Mouse (Mus musculus) embryonic fibroblast, embryonic 13.5 days (primary cell): ENCODE results near the gene Oxtr.

Experiments used
- CTCF ChIP-seq: IDR thresholded peaks from 2 replicates; pipeline ENCODE4 v1.5.1; 2011; ENCODE audit warnings: mild to moderate bottlenecking, control low read depth, low read length, moderate library complexity, borderline replicate concordance; ENCODE audit not compliant: insufficient read depth
- POLR2A ChIP-seq: IDR thresholded peaks from 2 replicates; pipeline ENCODE4 v1.6.1; 2011; ENCODE audit warnings: low read depth, mild to moderate bottlenecking, control low read depth, low read length, moderate library complexity

DNA sequence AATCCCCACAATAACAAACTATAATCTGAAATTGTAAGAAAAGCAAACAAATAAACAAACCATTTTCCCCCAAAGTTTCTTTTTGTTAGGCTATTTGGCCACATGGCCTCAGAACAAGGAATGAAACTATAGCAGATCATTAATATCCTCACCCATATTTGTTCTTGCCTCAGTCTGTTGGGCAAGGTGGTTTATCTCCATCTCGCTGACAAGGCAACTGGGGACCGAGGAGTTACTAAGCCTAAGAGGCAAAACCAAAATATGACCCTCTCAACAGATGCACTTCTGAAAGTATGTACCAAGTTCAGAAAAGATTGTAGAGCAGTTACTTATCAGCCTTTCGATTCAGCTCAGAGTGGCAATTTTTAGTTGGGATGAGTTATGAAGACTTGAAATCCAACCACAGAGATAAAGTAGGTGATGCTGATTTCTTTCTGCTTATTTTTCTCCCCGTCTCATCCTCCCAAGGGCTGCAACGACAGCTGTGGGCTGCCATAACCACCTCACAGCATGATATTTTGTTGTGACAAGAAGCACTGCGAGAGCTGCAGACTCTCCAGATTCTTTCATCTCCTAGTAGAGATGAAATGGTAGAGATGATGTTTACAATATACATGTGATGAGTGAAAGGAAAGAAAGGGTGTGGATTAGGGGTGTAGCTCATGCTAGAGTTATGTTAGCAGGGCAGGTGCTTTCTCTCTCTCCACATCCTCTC is 63.6 kb downstream of the Oxtr start:
- TF ChIP-seq CTCF: no peak
- TF ChIP-seq POLR2A: no peak
